Mouse (Mus musculus) heart, embryonic 16.5 days (tissue): ENCODE measurements around the gene Tusc2. TPM values are rescaled to one million over a fixed set of nuclear protein-coding genes. Genes with fewer than 3 reads are reported as not detected.
A peak's percentile ranks its signal among the peaks of the same experiment; 100 is the strongest.

Experiments used
- ATAC-seq: fragments of 200-750 bp; cut with Nextera tagmentation; replicated peaks from 2 replicates; pipeline ENCODE4 v1.8.0; 2017; ENCODE audit warnings: moderate number of reproducible peaks; ENCODE audit not compliant: insufficient read depth, low FRiP score; ENCODE audit errors: extremely low read depth
- H3K27ac ChIP-seq: fragments of 300-500 bp; sonication (generic); 2 replicates; pipeline ENCODE4 v1.5.1; 2014; ENCODE audit warnings: mild to moderate bottlenecking, low read length, control low read depth, moderate library complexity
- H3K27me3 ChIP-seq: fragments of 300-500 bp; sonication (generic); 2 replicates; pipeline ENCODE4 v1.6.1; 2014; ENCODE audit warnings: low read length, mixed read lengths; ENCODE audit not compliant: control insufficient read depth, insufficient read depth
- H3K36me3 ChIP-seq: fragments of 300-500 bp; sonication (generic); 2 replicates; pipeline ENCODE4 v1.6.1; 2014; ENCODE audit not compliant: control insufficient read depth, insufficient read depth
- H3K4me1 ChIP-seq: fragments of 300-500 bp; sonication (generic); 2 replicates; pipeline ENCODE4 v1.6.1; 2014; ENCODE audit warnings: low read length, mixed read lengths; ENCODE audit not compliant: control insufficient read depth, insufficient read depth
- H3K4me2 ChIP-seq: fragments of 300-500 bp; sonication (generic); 2 replicates; pipeline ENCODE4 v1.6.1; 2014; ENCODE audit warnings: low read depth, mild to moderate bottlenecking, control low read depth, low read length
- H3K4me3 ChIP-seq: fragments of 300-500 bp; sonication (generic); 2 replicates; pipeline ENCODE4 v1.5.1; 2014; ENCODE audit warnings: mild to moderate bottlenecking, control low read depth, low read length
- H3K9ac ChIP-seq: fragments of 300-500 bp; sonication (generic); 2 replicates; pipeline ENCODE4 v1.6.1; 2014; ENCODE audit warnings: low read length, control low read depth
- H3K9me3 ChIP-seq: fragments of 300-500 bp; sonication (generic); replicated peaks from 2 replicates; pipeline ENCODE4 v1.6.1; 2016; ENCODE audit warnings: low read length; ENCODE audit not compliant: control insufficient read depth
- WGBS: fragments of 180-500 bp; shearing (Covaris S2); extraction: QIAGEN DNeasy Blood & Tissue Kit; methylation state at CpG from one replicate; pipeline ENCODE4 v1.1.7; 2014; 5-methylcytosine and 5-hydroxymethylcytosine counted together
- polyA plus RNA-seq: library from polyadenylated mRNA; unstranded; fragments of >200 nt; fragmentation: Nextera tagmentation; extraction: Ambion mirVana; gene quantifications from 2 replicates; pipeline ENCODE4 v1.2.1, GENCODE M21; 2015

The Tusc2 gene
- polyA plus RNA-seq, 1 experiment from 2014 or later = 44.3 TPM

DNA sequence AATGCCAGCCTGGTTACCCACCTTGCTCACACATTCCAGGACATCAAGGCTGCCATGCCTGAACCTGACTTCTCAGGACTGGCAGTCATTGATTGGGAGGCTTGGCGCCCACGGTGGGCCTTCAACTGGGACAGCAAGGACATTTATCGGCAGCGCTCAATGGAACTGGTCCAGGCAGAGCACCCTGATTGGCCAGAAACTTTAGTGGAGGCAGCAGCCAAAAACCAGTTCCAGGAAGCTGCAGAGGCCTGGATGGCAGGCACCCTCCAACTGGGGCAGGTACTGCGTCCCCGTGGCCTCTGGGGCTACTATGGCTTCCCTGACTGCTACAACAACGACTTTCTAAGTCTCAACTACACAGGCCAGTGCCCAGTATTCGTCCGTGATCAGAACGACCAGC, 14.8 kb downstream of the Tusc2 start:
- ATAC-seq = no peak
- no peaks in the 10 kb centered on the region for H3K9me3 ChIP-seq
- H3K4me2 ChIP-seq = peak overlapping the region; percentile 5; the same call in 1 of the 2 replicates
- H3K9ac ChIP-seq = no peak overlapping the region
- no peaks in the 10 kb centered on the region for H3K27me3 ChIP-seq
- H3K4me3 ChIP-seq = no peak overlapping the region
- H3K27ac ChIP-seq = no peak overlapping the region
- WGBS = 91% methylated on average over 10 of the region's 10 CpGs
- H3K4me1 ChIP-seq = peaks cover 31% of the 10 kb centered on the region
- H3K36me3 ChIP-seq = peaks cover 4% of the 10 kb centered on the region

DNA sequence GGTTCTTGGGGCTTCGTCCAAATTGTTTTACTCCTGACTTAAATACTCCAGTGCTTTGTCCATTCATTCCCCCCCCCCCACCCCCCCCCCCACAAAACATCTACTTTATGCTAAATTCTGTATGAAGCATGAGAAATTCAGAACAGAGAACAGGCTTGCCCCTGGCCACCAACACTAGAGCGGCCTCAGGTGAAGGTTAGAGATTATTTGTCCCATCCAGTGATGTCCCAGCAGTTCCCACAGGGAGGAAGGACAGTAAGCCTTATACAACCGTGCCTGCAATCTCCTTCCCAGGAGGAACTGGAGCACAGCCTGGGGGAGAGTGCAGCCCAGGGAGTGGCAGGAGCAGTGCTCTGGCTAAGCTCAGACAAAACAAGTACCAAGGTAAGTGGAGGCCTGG, 15.5 kb downstream of the Tusc2 start, which contains the start of gene Naa80:
Gene Naa80, plus strand, starts transcription at position 301 of the 400 bp plus-strand sequence.
- Histone ChIP-seq H3K4me1 (peaks cover 31% of the 10 kb centered on the region), H3K9ac (no peak within 1 kb of the TSS)

GRCm38 (mm10) chr9:107579023-107579900, 16.2 kb downstream of the Tusc2 start:
- 92% methylated on average over 14 of the region's 14 CpGs for WGBS
- Histone ChIP-seq H3K4me2 (no peak overlapping the region), H3K4me3 (no peak overlapping the region), H3K27ac (no peak overlapping the region), H3K36me3 (peaks cover 7% of the 10 kb centered on the region), H3K4me1 (peaks cover 31% of the 10 kb centered on the region), H3K9me3 (no peaks in the 10 kb centered on the region), H3K9ac (no peak overlapping the region), H3K27me3 (no peaks in the 10 kb centered on the region)
- no peak for ATAC-seq

More for the DNA sequence above, 15.5 kb downstream of the Tusc2 start, which contains the start of gene Naa80:
- no peak within 1 kb of the TSS for H3K4me3 ChIP-seq
- H3K27me3 ChIP-seq = no peaks in the 10 kb centered on the region
- no peak within 1 kb of the TSS for H3K27ac ChIP-seq
- H3K36me3 ChIP-seq = peaks cover 7% of the 10 kb centered on the region
- H3K4me2 ChIP-seq = peak within 1 kb of the TSS; percentile 5; the same call in 1 of the 2 replicates
- no peaks in the 10 kb centered on the region for H3K9me3 ChIP-seq
- ATAC-seq = no peak
- 73% methylated on average over 3 of the region's 3 CpGs for WGBS

- peak within 1 kb of the TSS; percentile 88 for H3K27ac ChIP-seq
- H3K4me1 ChIP-seq = peaks cover 31% of the 10 kb centered on the region
- under 1% methylated on average over 32 of the region's 32 CpGs for WGBS
Measured at GRCm38 (mm10) chr9:107580501-107581317, 17.7 kb downstream of the Tusc2 start, which contains the start of gene Hyal3. Gene Hyal3 (plus strand): TSS chr9:107580818.

GRCm38 (mm10) chr9:107581584-107581983, 18.5 kb downstream of the Tusc2 start:
- WGBS = 67% methylated on average over 4 of the region's 4 CpGs
- H3K4me1 ChIP-seq = peaks cover 23% of the 10 kb centered on the region
- no peak overlapping the region for H3K27ac ChIP-seq
- H3K9me3 ChIP-seq = no peaks in the 10 kb centered on the region
- no peak for ATAC-seq
- H3K9ac ChIP-seq = peak overlapping the region; percentile 84
- no peaks in the 10 kb centered on the region for H3K27me3 ChIP-seq
- H3K36me3 ChIP-seq = peaks cover 3% of the 10 kb centered on the region; the same call in 1 of the 2 replicates
- H3K4me3 ChIP-seq = peak overlapping the region; percentile 68
- H3K4me2 ChIP-seq = peak overlapping the region; percentile 82

More at GRCm38 (mm10) chr9:107580501-107581317, 17.7 kb downstream of the Tusc2 start, which contains the start of gene Hyal3:
- Histone ChIP-seq H3K27me3 (no peaks in the 10 kb centered on the region), H3K4me3 (peak within 1 kb of the TSS; percentile 68), H3K9ac (peak within 1 kb of the TSS; percentile 84), H3K36me3 (peaks cover 3% of the 10 kb centered on the region; the same call in 1 of the 2 replicates), H3K9me3 (no peaks in the 10 kb centered on the region), H3K4me2 (peak within 1 kb of the TSS; percentile 82)
- peak; percentile 77 for ATAC-seq

DNA sequence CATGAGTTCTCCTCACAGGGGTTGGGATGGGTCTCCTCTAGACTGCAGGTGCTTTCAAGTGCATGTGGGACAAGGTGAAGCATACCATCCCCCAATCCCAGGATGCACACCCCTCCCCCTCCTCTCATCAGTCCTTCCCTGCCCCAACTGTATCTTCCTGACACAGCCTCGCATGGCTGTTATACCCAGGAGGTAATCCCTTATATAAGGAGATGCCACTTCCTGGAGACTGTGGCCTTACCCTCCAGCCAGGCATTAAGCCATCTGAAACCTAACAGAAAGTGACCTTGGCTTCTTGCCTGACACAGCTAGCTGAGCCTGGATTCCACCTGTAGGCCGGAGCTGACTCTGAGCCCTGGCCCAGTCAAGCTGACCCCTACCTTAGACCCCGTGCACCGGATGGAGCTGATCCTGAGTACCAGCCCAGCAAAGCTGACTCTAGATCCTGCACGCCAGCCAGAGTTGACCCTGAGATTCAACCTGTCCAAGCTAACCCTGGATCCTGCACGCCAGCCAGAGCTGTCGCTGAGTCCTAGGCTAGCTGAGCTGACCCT, 19.5 kb downstream of the Tusc2 start:
- Histone ChIP-seq H3K4me3 (no peak overlapping the region), H3K9ac (no peak overlapping the region), H3K9me3 (no peaks in the 10 kb centered on the region), H3K27ac (no peak overlapping the region), H3K27me3 (no peaks in the 10 kb centered on the region), H3K4me1 (peaks cover 17% of the 10 kb centered on the region), H3K36me3 (peaks cover 3% of the 10 kb centered on the region; the same call in 1 of the 2 replicates), H3K4me2 (no peak overlapping the region)
- no peak for ATAC-seq
- 92% methylated on average over 7 of the region's 7 CpGs for WGBS

DNA sequence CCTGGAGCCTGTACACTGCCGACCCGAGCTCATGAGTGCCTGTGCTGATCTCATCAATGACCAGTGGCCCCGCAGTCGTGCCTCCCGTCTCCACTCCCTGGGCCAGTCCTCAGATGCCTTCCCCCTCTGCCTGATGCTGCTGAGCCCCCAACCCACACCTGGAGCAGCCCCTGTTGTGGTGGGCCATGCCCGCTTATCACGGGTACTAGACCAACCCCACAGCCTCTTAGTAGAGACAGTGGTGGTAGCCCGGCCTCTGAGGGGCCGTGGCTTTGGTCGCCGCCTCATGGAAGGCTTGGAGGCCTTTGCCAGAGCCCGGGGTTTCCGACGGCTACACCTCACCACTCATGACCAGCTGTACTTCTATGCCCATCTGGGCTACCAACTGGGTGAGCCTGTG, 20.1 kb downstream of the Tusc2 start:
- H3K9ac ChIP-seq = no peak overlapping the region
- 89% methylated on average over 14 of the region's 14 CpGs for WGBS
- no peak overlapping the region for H3K4me3 ChIP-seq
- H3K27ac ChIP-seq = no peak overlapping the region
- ATAC-seq = no peak
- no peaks in the 10 kb centered on the region for H3K9me3 ChIP-seq
- no peak overlapping the region for H3K4me2 ChIP-seq
- H3K36me3 ChIP-seq = peaks cover 3% of the 10 kb centered on the region; the same call in 1 of the 2 replicates
- H3K4me1 ChIP-seq = peaks cover 18% of the 10 kb centered on the region
- no peaks in the 10 kb centered on the region for H3K27me3 ChIP-seq

GRCm38 (mm10) chr9:107586504-107586903, 23.4 kb downstream of the Tusc2 start:
- H3K4me3 ChIP-seq = no peak overlapping the region
- H3K27me3 ChIP-seq = no peaks in the 10 kb centered on the region
- H3K9ac ChIP-seq = no peak overlapping the region
- ATAC-seq = no peak
- H3K4me1 ChIP-seq = peaks cover 40% of the 10 kb centered on the region
- H3K36me3 ChIP-seq = peaks cover 11% of the 10 kb centered on the region
- WGBS = 85% methylated on average over 5 of the region's 5 CpGs
- H3K27ac ChIP-seq = no peak overlapping the region
- no peak overlapping the region for H3K4me2 ChIP-seq
- no peaks in the 10 kb centered on the region for H3K9me3 ChIP-seq
